ENCODE assay signal across 11 mouse cellular contexts in genomic region chr6:48016841-48017240, GRCm38 (mm10). TPM values are rescaled to one million over a fixed set of nuclear protein-coding genes. Genes with fewer than 3 reads are reported as not detected.
A peak's percentile ranks its signal among the peaks of the same experiment; 100 is the strongest.
DNase-seq lines count a peak whose midpoint lies in the region; ATAC-seq and TF ChIP-seq lines count a peak whose summit lies in the region.
"Had no signal": no experiment of that assay in that cellular context is flagged by ENCODE, and none has a peak within 500 bp of the region (broad histone marks: within the 10 kb centered on the region; RNA-seq: fewer than 3 reads in every experiment).

No protein-coding gene starts in this region.

- H3K9me3 ChIP-seq in forebrain, embryonic 13.5 days (replicated peaks): no peaks in the 10 kb centered on the region
- no peaks in the 10 kb centered on the region for H3K9me3 ChIP-seq in forebrain, embryonic 14.5 days (replicated peaks; ENCODE audit: control insufficient read depth, low read length)
- no peaks in the 10 kb centered on the region for H3K9me3 ChIP-seq in midbrain, embryonic 11.5 days (ENCODE audit: control insufficient read depth, low read length)
- no peaks in the 10 kb centered on the region for H3K9me3 ChIP-seq in midbrain, embryonic 13.5 days
- H3K9me3 ChIP-seq in ES-Bruce4 (replicated peaks; ENCODE audit: control insufficient read depth, insufficient read depth, low read length, poor library complexity, severe bottlenecking) (0 out of 2 replicates have a peak, but pooled peaks cover 4% of the 10 kb centered on the region), ES-E14 (ENCODE audit: control insufficient read depth, insufficient read depth, low read depth, low read length) (no peaks in the 10 kb centered on the region)
- H3K9me3 ChIP-seq: neural tube, embryonic 12.5 days had no signal

- DNase-seq in forebrain, embryonic 14.5 days (ENCODE audit: low spot score): no peak
- DNase-seq in midbrain, embryonic 11.5 days (ENCODE audit: low spot score, missing footprints): peak; percentile 80
- no peak for DNase-seq in ES-E14 (ENCODE audit: low read depth, low spot score)
- DNase-seq in frontal cortex, postnatal 36 days (ENCODE audit: low spot score in 2 of 2): no peak

- no peak overlapping the region for H3K4me3 ChIP-seq in forebrain, embryonic 13.5 days
- H3K4me3 ChIP-seq in forebrain, embryonic 14.5 days (ENCODE audit: low read depth, low read length): no peak overlapping the region
- no peak overlapping the region for H3K4me3 ChIP-seq in midbrain, embryonic 11.5 days (ENCODE audit: low read depth, low read length)
- no peak overlapping the region for H3K4me3 ChIP-seq in midbrain, embryonic 13.5 days (replicated peaks)
- H3K4me3 ChIP-seq in ES-Bruce4 (ENCODE audit: low read depth, low read length): peak overlapping the region; percentile 38
- H3K4me3 ChIP-seq in ES-E14 (ENCODE audit: insufficient read depth in 1 of 2, low read depth in 1 of 2, low read length in 2 of 2, poor library complexity in 1 of 2, severe bottlenecking in 1 of 2): no peak overlapping the region

- no peaks in the 10 kb centered on the region for H3K27me3 ChIP-seq in forebrain, embryonic 13.5 days
- H3K27me3 ChIP-seq in forebrain, embryonic 14.5 days (replicated peaks; ENCODE audit: control insufficient read depth, insufficient read depth, low read length): no peaks in the 10 kb centered on the region
- no peaks in the 10 kb centered on the region for H3K27me3 ChIP-seq in midbrain, embryonic 11.5 days (ENCODE audit: control insufficient read depth, insufficient read depth, low read length)
- H3K27me3 ChIP-seq in midbrain, embryonic 13.5 days: no peaks in the 10 kb centered on the region
- no peaks in the 10 kb centered on the region for H3K27me3 ChIP-seq in ES-Bruce4 (ENCODE audit: control insufficient read depth, insufficient read depth, low read length, poor library complexity, severe bottlenecking)
- H3K27me3 ChIP-seq: neural tube, embryonic 12.5 days had no signal

- TF ChIP-seq EP300 in ES-Bruce4 (IDR thresholded peaks at IDR 0.05; ENCODE audit: insufficient read depth, low read depth, low read length): no peak

- H3K4me1 ChIP-seq in forebrain, embryonic 13.5 days: no peaks in the 10 kb centered on the region
- no peaks in the 10 kb centered on the region for H3K4me1 ChIP-seq in forebrain, embryonic 14.5 days (ENCODE audit: control insufficient read depth, insufficient read depth, low read length)
- H3K4me1 ChIP-seq in midbrain, embryonic 11.5 days (ENCODE audit: control insufficient read depth, insufficient read depth, low read length): peaks cover 6% of the 10 kb centered on the region
- peaks cover 14% of the 10 kb centered on the region for H3K4me1 ChIP-seq in midbrain, embryonic 13.5 days (replicated peaks)
- no peaks in the 10 kb centered on the region for H3K4me1 ChIP-seq in ES-Bruce4 (ENCODE audit: control insufficient read depth, insufficient read depth, low read length)
- peaks cover 0 to 2% of the 10 kb centered on the region in 2 experiments; a peak in 1 of 4 replicates for H3K4me1 ChIP-seq in ES-E14 (ENCODE audit: control insufficient read depth in 2 of 2, insufficient read depth in 2 of 2, low read length in 2 of 2, poor library complexity in 1 of 2)
- H3K4me1 ChIP-seq: neural tube, embryonic 12.5 days had no signal

- H3K27ac ChIP-seq in forebrain, embryonic 13.5 days: no peak overlapping the region
- no peak overlapping the region for H3K27ac ChIP-seq in forebrain, embryonic 14.5 days (ENCODE audit: low read depth, low read length)
- H3K27ac ChIP-seq in midbrain, embryonic 11.5 days (ENCODE audit: low read depth, low read length): no peak overlapping the region
- no peak overlapping the region for H3K27ac ChIP-seq in midbrain, embryonic 13.5 days
- H3K27ac ChIP-seq in ES-Bruce4 (ENCODE audit: insufficient read depth, low read length): no peak overlapping the region
- peak overlapping the region; percentile 8; the same call in 1 of the 2 replicates for H3K27ac ChIP-seq in ES-E14 (ENCODE audit: insufficient read depth, low read depth, low read length, poor library complexity, severe bottlenecking)
- H3K27ac ChIP-seq: heart, adult 2 months; hindbrain, embryonic 14.5 days; left cerebral cortex, adult 2 months; neural tube, embryonic 12.5 days had no signal

- in situ Hi-C loops in ES-E14 (cut with MboI; ENCODE audit: low sequenced_read_pairs in 2 of 2, unreplicated experiment in 2 of 2): no loop called here

- TF ChIP-seq CTCF in ES-Bruce4 (IDR thresholded peaks at IDR 0.05; ENCODE audit: low read depth, low read length): no peak

- no peak overlapping the region for H3K9ac ChIP-seq in forebrain, embryonic 13.5 days
- no peak overlapping the region for H3K9ac ChIP-seq in forebrain, embryonic 14.5 days (ENCODE audit: low read length)
- H3K9ac ChIP-seq in midbrain, embryonic 11.5 days (ENCODE audit: low read length): no peak overlapping the region
- H3K9ac ChIP-seq in midbrain, embryonic 13.5 days (replicated peaks): no peak overlapping the region
- H3K9ac ChIP-seq in ES-Bruce4 (ENCODE audit: low read depth, poor library complexity, severe bottlenecking) (peak overlapping the region; percentile 52), ES-E14 (ENCODE audit: insufficient read depth, low read depth, low read length, poor library complexity, severe bottlenecking) (peak overlapping the region; percentile 55; the same call in 1 of the 2 replicates)

- H3K4me2 ChIP-seq in forebrain, embryonic 13.5 days: no peak overlapping the region
- H3K4me2 ChIP-seq in forebrain, embryonic 14.5 days (ENCODE audit: low read length): no peak overlapping the region
- H3K4me2 ChIP-seq in midbrain, embryonic 11.5 days: no peak overlapping the region
- H3K4me2 ChIP-seq in midbrain, embryonic 13.5 days (replicated peaks): no peak overlapping the region

- peaks cover 6% of the 10 kb centered on the region; the same call in 1 of the 2 replicates for H3K36me3 ChIP-seq in forebrain, embryonic 13.5 days (ENCODE audit: poor library complexity, severe bottlenecking)
- H3K36me3 ChIP-seq in forebrain, embryonic 14.5 days (ENCODE audit: control insufficient read depth, insufficient read depth, low read length): no peaks in the 10 kb centered on the region
- H3K36me3 ChIP-seq in midbrain, embryonic 11.5 days (ENCODE audit: control insufficient read depth, insufficient read depth, low read length): no peaks in the 10 kb centered on the region
- peaks cover 12% of the 10 kb centered on the region for H3K36me3 ChIP-seq in midbrain, embryonic 13.5 days
- H3K36me3 ChIP-seq in ES-Bruce4 (ENCODE audit: control insufficient read depth, insufficient read depth, low read length, poor library complexity, severe bottlenecking) (no peaks in the 10 kb centered on the region), ES-E14 (ENCODE audit: control insufficient read depth, insufficient read depth, low read length, poor library complexity, severe bottlenecking) (no peaks in the 10 kb centered on the region)
- H3K36me3 ChIP-seq: neural tube, embryonic 12.5 days had no signal

- 94% methylated on average over 9 of the region's 9 CpGs for WGBS in forebrain, embryonic 13.5 days
- whole genome bisulfite sequencing in forebrain, embryonic 14.5 days: 89% methylated on average over 9 of the region's 9 CpGs
- 92% methylated on average over 9 of the region's 9 CpGs for WGBS in midbrain, embryonic 11.5 days
- WGBS in midbrain, embryonic 13.5 days: 92% methylated on average over 9 of the region's 9 CpGs

- ATAC-seq in forebrain, embryonic 13.5 days: 0 out of 2 replicates have a peak, but pooled peaks have one; percentile 20
- no peak for ATAC-seq in forebrain, embryonic 14.5 days
- 0 out of 2 replicates have a peak, but pooled peaks have one; percentile 15 for ATAC-seq in midbrain, embryonic 11.5 days (ENCODE audit: low FRiP score)
- no peak for ATAC-seq in midbrain, embryonic 13.5 days

- no peak for TF ChIP-seq POLR2A in ES-Bruce4 (IDR thresholded peaks at IDR 0.05; ENCODE audit: insufficient read depth, low read length)

TF ChIP-seq in ES-E14, 5 proteins besides CTCF, POLR2A, EP300 and RAD21:
- TF ChIP-seq MAFK (IDR thresholded peaks at IDR 0.05; ENCODE audit: insufficient read depth, low read depth, low read length): no peak
- no peak for TF ChIP-seq CHD2 (IDR thresholded peaks at IDR 0.05; ENCODE audit: low read depth, low read length)
- no peak for TF ChIP-seq ZNF384 (IDR thresholded peaks at IDR 0.05; ENCODE audit: low read depth, low read length)
- TF ChIP-seq HCFC1 (IDR thresholded peaks at IDR 0.05; ENCODE audit: borderline replicate concordance, insufficient read depth, low read length): no peak
- no peak for TF ChIP-seq ZC3H11A (IDR thresholded peaks at IDR 0.05; ENCODE audit: borderline replicate concordance, low read depth, low read length)

RNA-seq across cellular contexts. Expression of gene Zfp777, which starts 31.9 kb away (rescaled TPM):
- polyA plus RNA-seq in forebrain, embryonic 13.5 days (2015; fragmentation: Nextera tagmentation; extraction: Ambion mirVana): 6.8 and 7.4 TPM in 2 replicates
- 7.5 and 8.0 TPM in 2 replicates for polyA plus RNA-seq in forebrain, embryonic 14.5 days (2014; fragmentation: Nextera tagmentation; extraction: Ambion mirVana)
- polyA plus RNA-seq in midbrain, embryonic 11.5 days (2014; fragmentation: Nextera tagmentation; extraction: Ambion mirVana): 9.2 and 9.5 TPM in 2 replicates
- 8.9 and 9.3 TPM in 2 replicates for polyA plus RNA-seq in midbrain, embryonic 13.5 days (2015; fragmentation: Nextera tagmentation; extraction: Ambion mirVana)
- 22.6 and 23.3 TPM in 2 replicates for polyA plus RNA-seq in ES-Bruce4 (2011; ENCODE audit: insufficient read depth, insufficient read length, low read depth, missing spikeins)
- 13.9 and 18.2 TPM in 2 replicates for total RNA-seq in ES-E14 (2012; rRNA removed)

Comparison
In these comparisons a context has a peak if more than half of its experiments do, and no peak if none do; other contexts are left out.
1. ATAC-seq: peak in forebrain, embryonic 13.5 days (single experiment) and midbrain, embryonic 11.5 days (single experiment); none in forebrain, embryonic 14.5 days (single experiment) and midbrain, embryonic 13.5 days (single experiment).
2. H3K9ac ChIP-seq: peak in ES-Bruce4 (single experiment) and ES-E14 (single experiment); none in forebrain, embryonic 13.5 days (single experiment), forebrain, embryonic 14.5 days (single experiment), midbrain, embryonic 11.5 days (single experiment) and midbrain, embryonic 13.5 days (single experiment).